Mouse (Mus musculus) testis, adult 2 months (tissue): ENCODE results near the gene Gm20388.
"Not testable (repeated sequence)": the region's sequence is repeated elsewhere in the genome, so short reads cannot be mapped to it uniquely, and the experiment has no call there.

Source experiments
- CTCF ChIP-seq: fragments of 200-500 bp; IDR thresholded peaks from 2 replicates; pipeline ENCODE4 v1.5.1; 2012; ENCODE audit warnings: low read depth, mild to moderate bottlenecking, inconsistent platforms, low read length, moderate library complexity; ENCODE audit not compliant: control insufficient read depth, insufficient read depth, insufficient replicate concordance
- POLR2A ChIP-seq: fragments of 200-500 bp; IDR thresholded peaks from 2 replicates; pipeline ENCODE4 v1.6.1; 2012; ENCODE audit warnings: low read depth, mild to moderate bottlenecking, inconsistent platforms, low read length, moderate library complexity; ENCODE audit not compliant: control insufficient read depth

- not testable (repeated sequence) for TF ChIP-seq CTCF, POLR2A
These were observed 3319.7 kb downstream of the Gm20388 start for GRCm38 (mm10) chr8:123230326-123230725.
